Mouse (Mus musculus): ENCODE results near the gene Msrb1. TPM values are rescaled to one million over a fixed set of nuclear protein-coding genes. Genes with fewer than 3 reads are reported as not detected.
A peak's percentile ranks its signal among the peaks of the same experiment; 100 is the strongest.

Gene Msrb1
- polyA plus RNA-seq, 1 experiment from 2014 or later, result 27.2 TPM

GRCm38 (mm10) chr17:24735446-24735845 lies 996 bp upstream of the Msrb1 start:
- no peak overlapping the region for H3K9ac ChIP-seq (ENCODE audit: low read length)
- no peak overlapping the region for H3K4me3 ChIP-seq (ENCODE audit: control insufficient read depth in 1 of 2, insufficient read depth in 1 of 2, low read depth in 1 of 2, low read length in 2 of 2)
- no peaks in the 10 kb centered on the region for H3K27me3 ChIP-seq (ENCODE audit: control insufficient read depth, insufficient read depth, low read length)
- ATAC-seq (ENCODE audit: insufficient number of reproducible peaks, insufficient read depth, low FRiP score, low read depth), result no peak
- H3K27ac ChIP-seq (replicated peaks in 1 of 2; ENCODE audit: control insufficient read depth in 1 of 2, insufficient read depth in 1 of 2, low read depth in 2 of 2, low read length in 2 of 2), result no peak overlapping the region
- H3K36me3 ChIP-seq (ENCODE audit: control insufficient read depth, insufficient read depth, low read length), result peaks cover 8% of the 10 kb centered on the region
- H3K9me3 ChIP-seq (ENCODE audit: control insufficient read depth, low read length), result no peaks in the 10 kb centered on the region
- peaks cover 13 to 25% of the 10 kb centered on the region in 2 experiments for H3K4me1 ChIP-seq (ENCODE audit: control insufficient read depth in 2 of 2, insufficient read depth in 2 of 2, low read length in 2 of 2)
- 85% methylated on average over 7 of the region's 7 CpGs for WGBS
- peak overlapping the region; percentile 93; the same call in 1 of the 2 replicates for H3K4me2 ChIP-seq (ENCODE audit: low read length)

GRCm38 (mm10) chr17:24737135-24737810 lies 831 bp downstream of the Msrb1 start:
- 29% methylated on average over 8 of the region's 8 CpGs for WGBS

DNA sequence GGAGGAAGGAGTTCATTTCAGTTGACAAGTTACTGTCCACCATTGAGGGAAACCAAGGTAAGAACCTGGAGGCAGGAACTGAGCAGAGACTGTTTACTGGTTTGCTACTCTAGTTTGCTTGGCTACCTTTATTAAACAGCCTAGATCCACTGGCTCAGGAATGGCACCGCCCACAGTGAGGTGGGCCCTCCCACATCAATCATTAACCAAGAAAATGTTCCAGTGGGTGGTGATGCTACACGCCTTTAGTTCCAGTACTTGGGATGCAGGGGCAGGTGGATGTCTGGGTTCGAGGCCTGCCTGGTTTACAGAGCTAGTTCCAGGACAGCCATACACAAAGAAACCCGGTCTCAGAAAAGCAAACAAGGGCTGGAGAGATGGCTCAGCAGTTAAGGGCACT lies 1.8 kb downstream of the Msrb1 start:
- H3K9me3 ChIP-seq (ENCODE audit: control insufficient read depth, low read length), result no peaks in the 10 kb centered on the region
- H3K9ac ChIP-seq (ENCODE audit: low read length), result no peak overlapping the region
- WGBS, result 83% methylated on average over 4 of the region's 4 CpGs
- no peak overlapping the region for H3K4me2 ChIP-seq (ENCODE audit: low read length)
- H3K27me3 ChIP-seq (ENCODE audit: control insufficient read depth, insufficient read depth, low read length), result no peaks in the 10 kb centered on the region
- peaks cover 4 to 12% of the 10 kb centered on the region in 2 experiments for H3K4me1 ChIP-seq (ENCODE audit: control insufficient read depth in 2 of 2, insufficient read depth in 2 of 2, low read length in 2 of 2)
- H3K27ac ChIP-seq (replicated peaks in 1 of 2; ENCODE audit: control insufficient read depth in 1 of 2, insufficient read depth in 1 of 2, low read depth in 2 of 2, low read length in 2 of 2), result no peak overlapping the region
- no peak overlapping the region for H3K4me3 ChIP-seq (ENCODE audit: control insufficient read depth in 1 of 2, insufficient read depth in 1 of 2, low read depth in 1 of 2, low read length in 2 of 2)
- peaks cover 31% of the 10 kb centered on the region for H3K36me3 ChIP-seq (ENCODE audit: control insufficient read depth, insufficient read depth, low read length)
- no peak for ATAC-seq (ENCODE audit: insufficient number of reproducible peaks, insufficient read depth, low FRiP score, low read depth)

More at GRCm38 (mm10) chr17:24737135-24737810, 831 bp downstream of the Msrb1 start:
- ATAC-seq (ENCODE audit: insufficient number of reproducible peaks, insufficient read depth, low FRiP score, low read depth), result no peak
- Histone ChIP-seq H3K36me3 (ENCODE audit: control insufficient read depth, insufficient read depth, low read length) (peaks cover 23% of the 10 kb centered on the region), H3K9me3 (ENCODE audit: control insufficient read depth, low read length) (no peaks in the 10 kb centered on the region), H3K4me3 (ENCODE audit: control insufficient read depth in 1 of 2, insufficient read depth in 1 of 2, low read depth in 1 of 2, low read length in 2 of 2) (peak overlapping the region; percentile 70 to 94), H3K4me1 (ENCODE audit: control insufficient read depth in 2 of 2, insufficient read depth in 2 of 2, low read length in 2 of 2) (peaks cover 9 to 18% of the 10 kb centered on the region in 2 experiments), H3K9ac (ENCODE audit: low read length) (peak overlapping the region; percentile 84), H3K27me3 (ENCODE audit: control insufficient read depth, insufficient read depth, low read length) (no peaks in the 10 kb centered on the region), H3K4me2 (ENCODE audit: low read length) (peak overlapping the region; percentile 93), H3K27ac (replicated peaks in 1 of 2; ENCODE audit: control insufficient read depth in 1 of 2, insufficient read depth in 1 of 2, low read depth in 2 of 2, low read length in 2 of 2) (no peak overlapping the region)

DNA sequence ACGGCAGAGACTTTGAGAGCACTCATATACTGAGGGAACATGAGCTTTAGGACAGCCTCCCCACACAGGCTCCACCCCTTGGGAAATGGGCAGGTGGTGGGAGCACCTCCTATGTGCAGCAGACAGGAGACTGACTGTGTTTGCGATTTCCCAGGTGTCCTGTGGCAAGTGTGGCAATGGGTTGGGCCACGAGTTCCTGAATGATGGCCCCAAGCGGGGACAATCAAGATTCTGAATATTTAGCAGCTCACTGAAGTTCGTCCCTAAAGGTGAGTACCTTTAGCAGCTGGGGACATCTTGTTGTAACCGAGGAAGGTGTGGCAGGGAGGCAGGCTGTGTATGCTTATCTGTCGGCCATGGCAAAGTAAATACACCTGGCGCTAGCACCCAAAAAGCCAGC lies 3.5 kb downstream of the Msrb1 start:
- no peak overlapping the region for H3K9ac ChIP-seq (ENCODE audit: low read length)
- H3K9me3 ChIP-seq (ENCODE audit: control insufficient read depth, low read length), result no peaks in the 10 kb centered on the region
- peaks cover 4 to 12% of the 10 kb centered on the region in 2 experiments for H3K4me1 ChIP-seq (ENCODE audit: control insufficient read depth in 2 of 2, insufficient read depth in 2 of 2, low read length in 2 of 2)
- no peaks in the 10 kb centered on the region for H3K27me3 ChIP-seq (ENCODE audit: control insufficient read depth, insufficient read depth, low read length)
- H3K27ac ChIP-seq (replicated peaks in 1 of 2; ENCODE audit: control insufficient read depth in 1 of 2, insufficient read depth in 1 of 2, low read depth in 2 of 2, low read length in 2 of 2), result no peak overlapping the region
- H3K4me2 ChIP-seq (ENCODE audit: low read length), result no peak overlapping the region
- 81% methylated on average over 8 of the region's 8 CpGs for WGBS
- ATAC-seq (ENCODE audit: insufficient number of reproducible peaks, insufficient read depth, low FRiP score, low read depth), result no peak
- H3K36me3 ChIP-seq (ENCODE audit: control insufficient read depth, insufficient read depth, low read length), result peaks cover 31% of the 10 kb centered on the region
- no peak overlapping the region for H3K4me3 ChIP-seq (ENCODE audit: control insufficient read depth in 1 of 2, insufficient read depth in 1 of 2, low read depth in 1 of 2, low read length in 2 of 2)

DNA sequence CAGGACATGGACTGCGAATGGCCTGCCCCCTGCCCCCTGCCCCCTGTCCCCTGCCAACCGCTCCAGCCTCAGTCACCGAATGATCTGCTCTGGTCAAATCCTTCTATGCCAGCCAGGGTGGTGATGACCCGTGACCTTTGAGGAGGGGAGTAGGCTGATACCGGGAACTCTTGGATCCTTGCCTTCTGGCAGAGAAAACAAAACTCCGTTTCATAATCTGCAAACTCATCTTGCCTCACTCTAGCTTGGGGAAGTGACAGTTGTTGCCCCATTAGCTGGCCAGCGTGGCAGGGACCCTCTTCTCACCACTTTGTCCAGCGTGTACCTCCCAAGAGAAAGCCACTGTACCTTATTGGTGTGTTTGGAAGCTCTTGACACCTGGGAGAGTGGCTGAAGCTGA lies 5.9 kb downstream of the Msrb1 start:
- H3K4me2 ChIP-seq (ENCODE audit: low read length), result no peak overlapping the region
- H3K9ac ChIP-seq (ENCODE audit: low read length), result no peak overlapping the region
- H3K27ac ChIP-seq (replicated peaks in 1 of 2; ENCODE audit: control insufficient read depth in 1 of 2, insufficient read depth in 1 of 2, low read depth in 2 of 2, low read length in 2 of 2), result no peak overlapping the region
- no peak for ATAC-seq (ENCODE audit: insufficient number of reproducible peaks, insufficient read depth, low FRiP score, low read depth)
- no peaks in the 10 kb centered on the region for H3K27me3 ChIP-seq (ENCODE audit: control insufficient read depth, insufficient read depth, low read length)
- 70% methylated on average over 8 of the region's 8 CpGs for WGBS
- no peak overlapping the region for H3K4me3 ChIP-seq (ENCODE audit: control insufficient read depth in 1 of 2, insufficient read depth in 1 of 2, low read depth in 1 of 2, low read length in 2 of 2)
- H3K36me3 ChIP-seq (ENCODE audit: control insufficient read depth, insufficient read depth, low read length), result peaks cover 31% of the 10 kb centered on the region
- peaks cover under 1 to 3% of the 10 kb centered on the region in 2 experiments; a peak in 2 of 4 replicates for H3K4me1 ChIP-seq (ENCODE audit: control insufficient read depth in 2 of 2, insufficient read depth in 2 of 2, low read length in 2 of 2)
- no peaks in the 10 kb centered on the region for H3K9me3 ChIP-seq (ENCODE audit: control insufficient read depth, low read length)

- no peak overlapping the region for H3K4me3 ChIP-seq (ENCODE audit: control insufficient read depth in 1 of 2, insufficient read depth in 1 of 2, low read depth in 1 of 2, low read length in 2 of 2)
- no peak for ATAC-seq (ENCODE audit: insufficient number of reproducible peaks, insufficient read depth, low FRiP score, low read depth)
Measured at GRCm38 (mm10) chr17:24743896-24744295, 7.5 kb downstream of the Msrb1 start.

DNA sequence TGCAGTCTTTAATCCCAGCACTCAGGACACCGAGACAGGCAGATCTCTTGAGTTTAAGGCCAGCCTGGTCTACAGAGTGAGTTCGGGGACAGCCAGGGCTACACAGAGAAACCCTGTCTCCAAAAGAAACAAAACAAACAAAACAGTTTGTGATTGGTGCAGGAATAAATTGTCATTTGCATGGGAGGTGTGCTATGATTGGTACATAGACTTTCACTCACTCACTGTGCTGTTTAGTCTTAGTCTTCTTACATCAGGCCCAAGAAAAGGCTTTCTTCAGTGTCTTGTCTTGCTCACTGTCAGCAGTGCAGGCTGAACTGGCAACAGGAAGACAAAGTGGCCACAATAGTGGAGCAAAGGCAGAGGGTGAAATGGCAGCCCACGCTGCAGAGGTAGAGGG lies 7.9 kb downstream of the Msrb1 start:
- 66% methylated on average over 3 of the region's 3 CpGs for WGBS
- no peak overlapping the region for H3K27ac ChIP-seq (replicated peaks in 1 of 2; ENCODE audit: control insufficient read depth in 1 of 2, insufficient read depth in 1 of 2, low read depth in 2 of 2, low read length in 2 of 2)
- H3K4me1 ChIP-seq (ENCODE audit: control insufficient read depth in 2 of 2, insufficient read depth in 2 of 2, low read length in 2 of 2), result no peaks in the 10 kb centered on the region
- H3K4me2 ChIP-seq (ENCODE audit: low read length), result no peak overlapping the region
- no peaks in the 10 kb centered on the region; the same call in 1 of the 2 replicates for H3K27me3 ChIP-seq (ENCODE audit: control insufficient read depth, insufficient read depth, low read length)
- no peak for ATAC-seq (ENCODE audit: insufficient number of reproducible peaks, insufficient read depth, low FRiP score, low read depth)
- H3K9ac ChIP-seq (ENCODE audit: low read length), result no peak overlapping the region
- H3K4me3 ChIP-seq (ENCODE audit: control insufficient read depth in 1 of 2, insufficient read depth in 1 of 2, low read depth in 1 of 2, low read length in 2 of 2), result no peak overlapping the region
- peaks cover 31% of the 10 kb centered on the region for H3K36me3 ChIP-seq (ENCODE audit: control insufficient read depth, insufficient read depth, low read length)
- H3K9me3 ChIP-seq (ENCODE audit: control insufficient read depth, low read length), result no peaks in the 10 kb centered on the region

More at GRCm38 (mm10) chr17:24743896-24744295, 7.5 kb downstream of the Msrb1 start:
- Histone ChIP-seq H3K9ac (ENCODE audit: low read length) (no peak overlapping the region), H3K36me3 (ENCODE audit: control insufficient read depth, insufficient read depth, low read length) (peaks cover 31% of the 10 kb centered on the region), H3K9me3 (ENCODE audit: control insufficient read depth, low read length) (no peaks in the 10 kb centered on the region), H3K4me2 (ENCODE audit: low read length) (no peak overlapping the region), H3K27ac (replicated peaks in 1 of 2; ENCODE audit: control insufficient read depth in 1 of 2, insufficient read depth in 1 of 2, low read depth in 2 of 2, low read length in 2 of 2) (no peak overlapping the region), H3K27me3 (ENCODE audit: control insufficient read depth, insufficient read depth, low read length) (no peaks in the 10 kb centered on the region; the same call in 1 of the 2 replicates), H3K4me1 (ENCODE audit: control insufficient read depth in 2 of 2, insufficient read depth in 2 of 2, low read length in 2 of 2) (no peaks in the 10 kb centered on the region)
- 64% methylated on average over 5 of the region's 5 CpGs for WGBS

All from heart, embryonic 14.5 days (tissue).